Comparison of ENCODE assay signal across 10 mouse cellular contexts in the genomic region with DNA sequence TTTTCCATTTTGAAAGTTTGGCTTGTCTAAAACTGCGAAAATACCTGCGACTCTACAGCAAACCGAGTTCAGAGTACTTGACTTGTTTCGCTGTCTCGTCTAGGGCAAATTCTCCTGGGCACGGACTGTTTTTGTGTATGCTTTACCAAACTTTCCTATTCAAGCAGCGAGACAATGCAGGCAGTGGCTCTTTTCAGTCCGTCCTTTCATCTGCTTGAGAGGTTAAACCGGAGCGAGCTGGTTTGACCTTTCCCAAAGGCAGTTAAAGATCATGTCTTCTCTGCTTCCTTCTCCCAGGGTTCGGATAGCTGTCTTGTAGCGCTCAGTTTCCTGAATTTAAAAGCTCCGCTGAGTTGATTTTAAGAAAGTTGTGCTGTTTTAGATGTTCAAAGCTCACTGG. TPM values are rescaled to one million over a fixed set of nuclear protein-coding genes. Genes with fewer than 3 reads are reported as not detected.
DNase-seq lines count a peak whose midpoint lies in the region; ATAC-seq and TF ChIP-seq lines count a peak whose summit lies in the region.
"Had no signal": no experiment of that assay in that cellular context is flagged by ENCODE, and none has a peak within 500 bp of the region (broad histone marks: within the 10 kb centered on the region; RNA-seq: fewer than 3 reads in every experiment).

No protein-coding gene starts in this region.

- H3K4me3 ChIP-seq in left cerebral cortex, adult 2 months: peak overlapping the region; percentile 59
- H3K4me3 ChIP-seq in embryonic facial prominence, embryonic 12.5 days: peak overlapping the region; percentile 70
- peak overlapping the region; percentile 14; the same call in 1 of the 2 replicates for H3K4me3 ChIP-seq in intestine, embryonic 15.5 days (replicated peaks)
- H3K4me3 ChIP-seq in neural tube, embryonic 14.5 days (ENCODE audit: low read depth, low read length): peak overlapping the region; percentile 71

- no peaks in the 10 kb centered on the region for H3K27me3 ChIP-seq in embryonic facial prominence, embryonic 12.5 days
- peaks cover 7% of the 10 kb centered on the region; the same call in 1 of the 2 replicates for H3K27me3 ChIP-seq in intestine, embryonic 15.5 days (replicated peaks)
- no peaks in the 10 kb centered on the region for H3K27me3 ChIP-seq in neural tube, embryonic 14.5 days (ENCODE audit: control insufficient read depth, insufficient read depth, low read length)

- peaks cover 1% of the 10 kb centered on the region for H3K4me1 ChIP-seq in embryonic facial prominence, embryonic 12.5 days
- no peaks in the 10 kb centered on the region for H3K4me1 ChIP-seq in intestine, embryonic 15.5 days (replicated peaks)
- H3K4me1 ChIP-seq in neural tube, embryonic 14.5 days (ENCODE audit: control insufficient read depth, insufficient read depth, low read length): peaks cover 4% of the 10 kb centered on the region; the same call in 1 of the 2 replicates
- H3K4me1 ChIP-seq: liver, embryonic 15.5 days had no signal

- H3K9me3 ChIP-seq in embryonic facial prominence, embryonic 12.5 days: no peaks in the 10 kb centered on the region
- no peaks in the 10 kb centered on the region for H3K9me3 ChIP-seq in intestine, embryonic 15.5 days
- H3K9me3 ChIP-seq in neural tube, embryonic 14.5 days (ENCODE audit: control insufficient read depth, low read length): no peaks in the 10 kb centered on the region

- H3K27ac ChIP-seq in left cerebral cortex, adult 2 months: peak overlapping the region; percentile 85
- no peak overlapping the region for H3K27ac ChIP-seq in embryonic facial prominence, embryonic 12.5 days
- no peak overlapping the region for H3K27ac ChIP-seq in intestine, embryonic 15.5 days
- no peak overlapping the region for H3K27ac ChIP-seq in neural tube, embryonic 14.5 days (ENCODE audit: low read depth, low read length)
- H3K27ac ChIP-seq: liver, embryonic 15.5 days had no signal

- H3K36me3 ChIP-seq in embryonic facial prominence, embryonic 12.5 days: 0 out of 2 replicates have a peak, but pooled peaks cover 3% of the 10 kb centered on the region
- no peaks in the 10 kb centered on the region for H3K36me3 ChIP-seq in intestine, embryonic 15.5 days
- H3K36me3 ChIP-seq in neural tube, embryonic 14.5 days (ENCODE audit: control insufficient read depth, insufficient read depth, low read length): no peaks in the 10 kb centered on the region
- H3K36me3 ChIP-seq: liver, embryonic 15.5 days had no signal

- no peak for ATAC-seq in embryonic facial prominence, embryonic 12.5 days (ENCODE audit: insufficient number of reproducible peaks, insufficient read depth, low FRiP score, low TSS enrichment)
- no peak for ATAC-seq in intestine, embryonic 15.5 days
- ATAC-seq in neural tube, embryonic 14.5 days (ENCODE audit: low read depth): no peak

- DNase-seq in left cerebral cortex, adult 2 months (ENCODE audit: extremely low spot score in 1 of 2, low spot score in 2 of 2): no peak
- no peak for DNase-seq in left cerebral cortex, adult 8-10 months (ENCODE audit: low spot score in 2 of 2)
- DNase-seq in spleen, postnatal 14 days (ENCODE audit: low spot score in 2 of 2): no peak
- no peak for DNase-seq in layer of hippocampus, postnatal 10 days (ENCODE audit: low spot score in 2 of 2)
- no peak for DNase-seq in cerebellum, adult 9-11 months
- DNase-seq: right cerebral cortex, postnatal 4 days had no signal

- intact Hi-C loops in left cerebral cortex, adult 2 months (cut with DNase I): loop anchor here (2.0 to 5.0 kb wide), 3 partner anchors 27 to 87 kb away; no protein-coding TSS in a partner anchor

- TF ChIP-seq CTCF in left cerebral cortex, adult 2 months (IDR thresholded peaks at IDR 0.05): no peak

- peak overlapping the region; percentile 68 for H3K4me2 ChIP-seq in embryonic facial prominence, embryonic 12.5 days (replicated peaks)
- peak overlapping the region; percentile 90 for H3K4me2 ChIP-seq in intestine, embryonic 15.5 days (replicated peaks)
- peak overlapping the region; percentile 62 for H3K4me2 ChIP-seq in neural tube, embryonic 14.5 days (ENCODE audit: low read depth, low read length)

- 7% methylated on average over 13 of the region's 13 CpGs for WGBS in embryonic facial prominence, embryonic 12.5 days
- 31% methylated on average over 13 of the region's 13 CpGs for WGBS in intestine, embryonic 15.5 days
- WGBS in neural tube, embryonic 14.5 days: 2% methylated on average over 13 of the region's 13 CpGs

- no peak overlapping the region for H3K9ac ChIP-seq in embryonic facial prominence, embryonic 12.5 days
- H3K9ac ChIP-seq in intestine, embryonic 15.5 days: no peak overlapping the region
- peak overlapping the region; percentile 76; the same call in 1 of the 2 replicates for H3K9ac ChIP-seq in neural tube, embryonic 14.5 days (replicated peaks; ENCODE audit: low read depth, low read length)
- H3K9ac ChIP-seq: liver, embryonic 15.5 days had no signal

RNA-seq across cellular contexts. Expression of a gene that starts 1.2 kb away (rescaled TPM):
- total RNA-seq in left cerebral cortex, adult 2 months (2021): 10 to 100 TPM; 90.3 to 93.9 TPM
- total RNA-seq in left cerebral cortex, adult 8-10 months (2022): 10 to 100 TPM; 88.1 to 97.5 (median 90.3) TPM
- 5.4 and 5.5 TPM in 2 replicates for polyA plus RNA-seq in embryonic facial prominence, embryonic 12.5 days (2016; fragmentation: Nextera tagmentation; extraction: Ambion mirVana)
- 1.7 and 1.9 TPM in 2 replicates for polyA plus RNA-seq in intestine, embryonic 15.5 days (2015; fragmentation: Nextera tagmentation; extraction: Ambion mirVana)
- 9.7 and 13.5 TPM in 2 replicates for polyA plus RNA-seq in neural tube, embryonic 14.5 days (2014; fragmentation: Nextera tagmentation; extraction: Ambion mirVana)
- total RNA-seq in layer of hippocampus, postnatal 10 days (2021): 10 to 100 TPM; 77.3 to 85.9 TPM

Comparison
In these comparisons a context has a peak if more than half of its experiments do, and no peak if none do; other contexts are left out.
1. H3K4me3 ChIP-seq: peak in every context shown above with its lines; median percentile 71 in neural tube, embryonic 14.5 days; 70 in embryonic facial prominence, embryonic 12.5 days; 59 in left cerebral cortex, adult 2 months; 14 in intestine, embryonic 15.5 days.